Mouse (Mus musculus) lung, adult 2 months (tissue): ENCODE measurements around the gene Pfn4.

Experiments used
- CTCF ChIP-seq: fragments of 200-500 bp; IDR thresholded peaks from 2 replicates; pipeline ENCODE4 v1.5.1; 2011; ENCODE audit warnings: mild to moderate bottlenecking, low read length, control low read depth; ENCODE audit not compliant: insufficient read depth
- POLR2A ChIP-seq: fragments of 200-500 bp; IDR thresholded peaks from 2 replicates; pipeline ENCODE4 v1.6.1; 2011; ENCODE audit warnings: low read depth, mild to moderate bottlenecking, control low read depth, low read length, borderline replicate concordance; ENCODE audit errors: extremely low read depth

DNA sequence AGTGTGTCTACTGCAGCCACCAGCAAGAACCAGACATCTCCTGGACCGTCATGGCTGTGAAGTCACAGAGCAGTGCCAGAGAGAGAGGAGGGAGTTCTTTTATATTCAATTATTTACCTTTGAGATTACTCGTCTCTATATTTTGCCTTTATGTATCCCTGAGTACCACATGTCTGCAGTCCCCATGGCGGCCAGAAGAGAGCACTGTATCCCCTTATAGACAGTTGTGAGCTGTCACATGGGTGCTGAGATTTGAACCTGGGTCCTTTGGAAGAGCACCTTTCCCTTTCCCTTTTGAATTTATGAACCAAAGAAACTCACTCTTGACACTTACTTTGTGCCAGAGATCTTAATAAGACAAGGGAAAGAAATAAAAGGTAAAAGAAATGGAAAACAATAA, 39.7 kb upstream of the Pfn4 start:
- no peak for TF ChIP-seq CTCF
- no peak for TF ChIP-seq POLR2A
